Mouse (Mus musculus) urinary bladder, postnatal 4 days (tissue): ENCODE measurements around the gene Isx.

Source experiments
- DNase-seq, 2 experiments: peaks; one replicate each; pipeline ENCODE4 v3.0.0; 2021 to 2022; ENCODE audit warnings: low spot score in 2 of 2

Gene Isx

DNA sequence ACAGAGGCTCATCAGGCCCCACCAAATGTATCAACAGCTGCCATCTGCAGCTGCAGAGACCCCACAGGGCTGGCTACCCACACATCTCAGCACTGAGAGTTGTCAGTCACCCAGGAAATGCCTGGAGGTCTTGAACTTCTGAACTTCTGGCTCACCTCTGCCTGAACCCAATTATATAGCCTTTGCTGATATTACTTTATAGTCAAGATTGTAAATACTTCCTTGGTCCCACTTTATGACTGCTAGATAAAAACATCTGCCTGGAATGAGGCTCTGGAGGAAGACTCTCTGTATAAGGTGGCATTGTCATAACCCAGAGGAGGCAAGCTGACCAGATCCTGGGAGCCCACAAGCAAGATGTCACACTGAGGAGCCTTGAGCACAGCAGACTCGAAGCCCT, 28.8 kb downstream of the Isx start:
- DNase-seq, result no peak

DNA sequence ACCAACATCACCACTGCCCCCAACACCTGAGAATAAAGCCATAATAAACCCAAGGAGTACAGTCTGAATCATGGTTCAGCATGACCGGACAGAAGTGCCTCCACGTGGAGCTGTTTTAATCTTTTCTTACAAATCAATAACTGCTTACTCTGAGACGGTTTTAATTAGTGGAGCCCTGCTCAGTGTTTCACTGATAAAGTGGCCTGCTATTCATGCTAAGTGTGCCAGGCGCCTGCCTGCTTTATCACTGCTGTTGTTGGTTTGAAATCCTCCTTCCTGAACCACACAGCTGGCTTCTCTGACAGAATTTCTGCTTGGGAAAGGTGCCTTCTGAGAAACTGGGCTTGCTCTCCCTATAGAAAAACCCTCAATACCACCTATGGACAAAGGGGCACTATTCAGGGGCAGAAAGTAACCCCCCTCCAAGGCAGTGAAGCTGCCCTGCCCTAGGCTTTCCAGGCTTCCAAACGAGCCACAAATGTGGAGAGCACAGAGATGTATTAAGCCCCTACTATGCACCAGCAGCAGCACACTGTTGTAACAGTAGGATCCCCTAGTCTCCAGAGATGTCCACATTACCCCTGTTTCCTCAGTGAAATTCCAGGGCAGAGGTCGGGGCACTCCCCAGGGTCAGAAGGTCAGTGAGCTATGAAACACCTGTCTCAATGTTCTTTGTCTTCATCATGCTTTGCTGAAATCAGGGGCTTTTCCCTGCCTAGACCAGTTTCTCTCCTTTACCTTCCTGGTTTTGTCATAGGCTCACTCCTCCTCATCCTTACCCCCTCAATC, 30.3 kb downstream of the Isx start:
- no peak for DNase-seq

DNA sequence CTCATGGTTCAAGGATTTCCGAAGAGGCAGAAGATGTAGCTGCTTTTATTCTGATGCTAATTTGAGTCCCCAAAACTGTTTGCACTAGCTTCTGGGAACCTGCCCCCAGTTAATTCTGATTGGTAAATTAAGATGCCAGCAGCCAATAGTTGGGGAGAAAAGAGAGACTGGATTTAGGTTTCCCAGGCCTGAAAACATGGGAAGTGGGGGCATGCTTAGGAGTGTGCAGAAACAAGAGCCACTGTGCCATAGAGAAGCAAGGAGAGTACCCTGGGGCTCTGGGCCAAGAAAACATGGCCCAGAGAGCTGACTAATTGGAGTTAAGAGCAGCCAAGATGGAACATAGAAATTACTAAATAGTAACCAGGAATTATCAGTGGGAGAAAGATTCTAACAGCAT, 33.4 kb downstream of the Isx start:
- DNase-seq, result no peak

DNA sequence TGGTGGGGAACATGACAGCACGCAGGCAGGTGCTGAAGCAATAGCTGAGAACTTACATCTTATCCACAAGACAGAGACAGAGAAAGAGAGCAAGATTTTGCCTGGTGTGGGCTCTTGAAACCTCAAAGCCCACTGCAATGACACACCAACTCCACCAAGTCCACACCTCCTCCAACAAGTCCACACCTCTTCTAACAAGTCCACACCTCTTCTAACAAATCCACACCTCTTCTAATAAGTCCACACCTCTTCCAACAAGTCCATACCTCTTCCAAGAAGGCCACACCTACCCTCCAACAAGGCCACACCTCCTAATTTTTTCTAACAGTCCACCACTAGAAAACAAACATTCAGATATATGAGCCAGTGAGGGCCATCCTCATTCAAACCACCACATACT, 37.7 kb downstream of the Isx start:
- no peak for DNase-seq

DNA sequence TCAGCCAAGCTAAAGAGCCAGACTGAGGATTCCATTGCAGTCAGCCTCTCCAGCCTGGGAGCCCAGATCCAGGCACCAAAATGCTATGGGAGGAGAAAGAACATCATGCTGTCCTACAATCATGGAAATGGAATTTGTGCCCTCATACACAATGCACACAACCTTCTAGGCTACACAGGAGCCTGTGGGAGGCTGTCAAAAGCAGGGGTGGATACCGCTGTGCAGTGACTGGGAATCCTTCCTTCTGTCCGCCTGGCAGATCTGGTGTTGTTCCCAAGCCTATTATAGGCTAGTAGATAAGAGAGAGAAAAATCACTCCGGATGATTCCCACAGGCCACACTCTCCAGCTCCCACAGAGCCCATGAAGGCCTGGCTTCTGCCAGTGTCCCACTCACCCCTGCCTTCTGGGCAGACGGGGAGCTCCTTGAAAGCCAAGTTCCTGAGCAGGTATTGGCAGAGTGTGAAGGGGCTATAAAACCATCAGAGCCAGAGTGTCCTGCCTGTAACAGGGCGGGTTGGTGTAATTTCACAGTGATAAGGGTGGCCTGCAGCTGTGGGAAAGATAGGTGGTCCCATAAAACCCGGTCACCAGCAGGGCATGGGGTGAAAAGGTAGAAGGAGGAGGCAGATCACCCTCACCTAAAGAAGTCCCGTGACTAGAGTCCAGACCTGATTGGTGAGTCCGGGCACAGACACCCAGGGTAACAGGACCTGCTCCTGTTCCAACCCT, 47.9 kb downstream of the Isx start:
- DNase-seq, result no peak

DNA sequence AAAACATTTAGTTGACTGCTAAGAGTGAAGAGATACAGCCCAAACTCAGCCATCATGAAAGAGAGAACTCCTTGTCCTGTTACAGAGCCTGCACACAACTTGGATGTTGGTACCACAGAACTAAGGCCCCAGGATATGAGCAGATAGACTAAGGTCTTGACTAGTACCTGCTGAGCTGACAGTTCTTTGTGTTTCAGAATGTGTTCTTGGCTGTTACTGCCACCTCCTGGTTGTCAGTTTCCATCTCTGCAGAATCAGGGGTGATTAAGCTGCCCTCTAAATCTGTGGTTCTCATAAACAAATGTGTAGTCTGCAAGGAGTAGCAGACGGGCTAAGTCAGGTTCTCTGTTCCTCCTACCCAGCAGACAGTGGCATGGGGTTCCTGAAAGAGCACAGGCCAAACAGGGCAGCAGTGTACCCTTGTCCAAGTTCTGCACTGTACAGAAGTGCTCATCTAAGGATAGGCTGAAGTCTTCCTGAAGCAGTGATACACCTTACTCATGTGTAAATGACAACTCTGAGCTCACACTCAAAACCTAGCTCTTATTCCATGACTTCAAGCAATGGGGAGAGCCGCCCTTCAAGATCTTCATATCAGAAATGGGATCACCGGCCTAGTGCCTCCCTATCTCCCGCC, 49.0 kb downstream of the Isx start:
- no peak for DNase-seq

DNA sequence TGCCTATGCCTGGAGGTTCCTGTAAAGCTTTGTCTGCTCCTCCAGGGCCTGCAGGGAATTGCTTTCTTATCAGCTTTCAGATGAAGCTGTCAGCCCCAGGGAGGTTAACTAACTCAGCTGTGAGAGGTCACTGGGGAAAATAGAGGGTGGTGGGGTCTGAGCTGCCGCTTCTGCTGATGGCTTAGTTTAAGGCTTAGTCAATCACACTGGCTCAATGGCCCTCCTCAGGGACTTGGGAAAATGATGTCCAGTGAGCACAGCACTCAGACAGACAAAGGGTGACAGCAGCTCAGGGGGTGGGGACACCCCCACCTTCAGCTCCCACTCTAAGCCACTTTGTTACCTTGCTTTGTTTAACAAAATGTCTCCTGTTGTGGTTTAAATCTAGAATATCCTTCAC, 55.0 kb downstream of the Isx start:
- DNase-seq, result no peak

DNA sequence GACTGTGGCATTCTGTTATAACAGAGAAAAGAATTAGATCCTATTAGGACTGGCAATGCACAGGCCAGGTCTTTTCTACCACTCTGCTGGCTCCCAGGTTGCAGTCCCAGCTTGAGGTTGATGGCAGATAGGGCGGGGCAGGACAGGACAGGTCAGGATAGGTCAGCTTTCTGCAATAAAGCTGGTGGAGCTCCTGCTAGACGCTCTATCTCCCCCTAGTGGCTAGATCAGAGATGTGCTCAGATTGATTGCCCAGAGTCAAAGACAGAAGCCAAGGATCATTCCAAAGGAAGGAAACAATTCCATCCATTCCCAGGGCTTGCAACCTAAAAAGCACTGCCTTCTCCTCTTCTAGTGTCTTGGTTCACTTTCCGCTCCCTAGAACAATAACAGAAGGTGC, 57.8 kb downstream of the Isx start:
- no peak for DNase-seq

DNA sequence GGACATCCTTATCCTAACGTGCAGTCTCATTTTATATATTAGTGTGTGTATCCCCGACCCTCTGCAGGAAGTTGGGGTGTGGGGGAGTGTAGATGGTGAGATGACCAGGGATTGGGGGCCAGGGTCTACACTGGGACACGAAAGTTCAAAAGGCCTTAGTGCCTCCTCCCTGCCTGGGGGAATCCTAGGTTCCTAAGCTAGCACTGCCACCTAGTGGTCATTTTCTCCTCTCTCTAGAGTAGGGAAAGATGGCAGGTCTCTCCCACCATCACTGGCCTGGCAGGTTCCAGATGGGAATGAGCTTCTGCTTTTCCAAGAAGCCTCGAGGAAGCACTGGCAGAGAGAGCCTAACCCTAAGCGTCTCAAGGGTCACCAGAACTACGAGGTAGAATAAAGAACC, 62.3 kb downstream of the Isx start:
- no peak for DNase-seq

DNA sequence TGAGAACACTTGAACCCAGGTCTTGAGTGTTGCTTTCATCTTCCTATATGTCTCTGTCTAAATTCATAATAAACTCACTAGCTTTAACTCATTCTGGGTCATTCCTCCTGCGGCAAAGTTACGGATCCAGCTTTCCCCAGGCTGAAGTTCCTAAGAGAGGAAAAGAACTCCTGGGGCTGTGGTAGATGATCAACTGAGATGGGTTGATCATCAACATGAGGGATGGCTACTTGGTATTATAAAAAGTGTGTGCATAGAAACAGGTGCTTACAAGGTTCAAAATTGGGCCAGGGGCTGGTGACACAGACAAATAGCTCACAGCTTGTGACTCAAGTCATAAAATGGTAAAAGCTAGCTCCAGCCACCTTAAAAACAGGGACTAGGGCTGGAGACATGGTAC, 63.7 kb downstream of the Isx start:
- DNase-seq, result no peak

DNA sequence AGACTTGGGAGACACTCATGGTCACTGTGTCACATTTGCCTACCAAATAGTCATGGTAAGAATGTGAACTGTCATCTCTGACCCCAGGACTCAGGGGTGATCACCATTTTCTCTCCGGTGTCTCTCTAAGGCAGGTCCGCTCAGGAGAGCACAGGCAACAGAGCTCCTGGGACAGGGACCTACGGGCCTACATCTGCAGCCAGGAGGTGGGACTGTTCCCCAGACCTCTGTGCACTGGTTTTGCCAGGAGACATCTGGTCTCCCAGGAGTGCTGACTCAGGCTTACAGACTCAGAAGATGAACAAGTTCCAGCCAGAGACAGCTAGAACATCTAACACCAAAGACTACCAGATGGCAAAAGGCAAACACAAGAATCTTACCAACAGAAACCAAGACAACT, 69.1 kb downstream of the Isx start:
- no peak for DNase-seq
